ENCODE assay signal across 8 mouse cellular contexts in the genomic region with DNA sequence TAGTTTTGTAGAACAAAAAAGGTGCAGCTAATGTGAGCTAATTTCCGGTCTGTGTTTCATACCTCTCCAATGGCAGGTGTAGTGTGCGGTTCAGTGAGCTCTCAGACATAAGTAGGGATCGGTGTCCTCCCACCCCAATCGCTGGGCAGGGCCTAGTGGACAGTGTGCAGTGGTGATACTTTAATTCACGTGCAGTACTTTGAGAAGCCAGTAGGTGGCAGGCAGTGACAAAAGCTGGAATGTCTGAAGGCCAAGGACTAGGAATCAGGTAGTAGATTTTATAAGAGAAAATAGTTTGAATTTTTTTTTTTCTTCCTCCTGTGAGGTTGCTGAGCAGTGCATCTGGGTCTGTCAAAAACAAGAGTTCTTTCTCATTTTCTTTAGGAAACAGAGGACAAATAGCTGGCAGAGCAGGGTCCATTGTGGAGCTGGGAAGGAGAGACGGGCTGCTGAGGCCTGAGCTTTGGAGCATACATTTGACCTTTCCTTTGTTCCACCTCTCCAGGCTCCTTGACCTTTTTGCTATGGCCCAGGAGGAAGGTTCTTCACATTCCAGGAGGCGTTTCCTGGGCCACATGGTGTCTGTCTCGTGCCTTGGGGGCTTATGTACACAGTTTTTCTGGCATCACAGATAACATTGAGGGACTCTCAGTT. TPM values are rescaled to one million over a fixed set of nuclear protein-coding genes. Genes with fewer than 3 reads are reported as not detected.
DNase-seq lines count a peak whose midpoint lies in the region; ATAC-seq lines count a peak whose summit lies in the region.

No protein-coding gene starts in this region.

- ATAC-seq in intestine, embryonic 14.5 days (replicated peaks; ENCODE audit: low FRiP score, low TSS enrichment, low read depth): peak; percentile 48
- peak; percentile 61 for ATAC-seq in megakaryocyte progenitor cell, adult 5-6 weeks (replicated peaks; ENCODE audit: poor library complexity)

- peak overlapping the region; percentile 87 for H3K27ac ChIP-seq in intestine, embryonic 14.5 days (ENCODE audit: low read depth)

- H3K4me3 ChIP-seq in intestine, embryonic 14.5 days (ENCODE audit: low read depth, low read length): no peak overlapping the region

- intact Hi-C loops in gastrocnemius, postnatal 14 days (cut with DNase I; ENCODE audit: low total_unique reads): loop anchor here (5.0 kb wide), 2 partner anchors 46 to 86 kb away; no protein-coding TSS in a partner anchor

- DNase-seq in urinary bladder, postnatal 25 days (ENCODE audit: low spot score): peak; percentile 71
- no peak for DNase-seq in urinary bladder, postnatal 10 days (ENCODE audit: low spot score)
- peak; percentile 94 for DNase-seq in embryo, embryonic 10 days (ENCODE audit: low spot score)
- DNase-seq in gastrocnemius, postnatal 14 days: peak; percentile 58
- peak; percentile 90 for DNase-seq in intestine, embryonic 14.5 days (ENCODE audit: low spot score)
- peak; percentile 37 to 41 for DNase-seq in left cerebral cortex, adult 8-10 months (ENCODE audit: low spot score in 2 of 2)
- DNase-seq in right cerebral cortex, postnatal 4 days: peak; percentile 66

- no peaks in the 10 kb centered on the region for H3K27me3 ChIP-seq in intestine, embryonic 14.5 days (replicated peaks; ENCODE audit: control insufficient read depth, insufficient read depth, low read length)

- H3K4me1 ChIP-seq in intestine, embryonic 14.5 days (replicated peaks; ENCODE audit: control insufficient read depth, insufficient read depth, low read length): peaks cover 49% of the 10 kb centered on the region

- H3K4me2 ChIP-seq in intestine, embryonic 14.5 days (ENCODE audit: low read length): no peak overlapping the region

- WGBS in intestine, embryonic 14.5 days: 12% methylated on average over 8 of the region's 8 CpGs

- H3K9ac ChIP-seq in intestine, embryonic 14.5 days (ENCODE audit: low read length): no peak overlapping the region

- no peaks in the 10 kb centered on the region for H3K36me3 ChIP-seq in intestine, embryonic 14.5 days (ENCODE audit: control insufficient read depth, insufficient read depth, low read length)

- H3K9me3 ChIP-seq in intestine, embryonic 14.5 days (ENCODE audit: control insufficient read depth, low read length): no peaks in the 10 kb centered on the region

RNA-seq across cellular contexts. Expression of gene 5330417H12Rik, which starts 36.4 kb away (rescaled TPM):
- not detected for total RNA-seq in gastrocnemius, postnatal 14 days (2021)
- polyA plus RNA-seq in intestine, embryonic 14.5 days (2014; fragmentation: Nextera tagmentation; extraction: Ambion mirVana): not detected in 2 replicates
- not detected for total RNA-seq in left cerebral cortex, adult 8-10 months (2022)
- not detected in 2 replicates for total RNA-seq in megakaryocyte progenitor cell, adult 5-6 weeks (2015)
- not detected in 2 replicates for total RNA-seq in megakaryocyte progenitor cell, adult 5-6 weeks (2017)
